Mouse (Mus musculus) forebrain, embryonic 16.5 days (tissue): ENCODE measurements around the gene Rapsn. TPM values are rescaled to one million over a fixed set of nuclear protein-coding genes. Genes with fewer than 3 reads are reported as not detected.

ENCODE experiments used
- ATAC-seq: fragments of 200-750 bp; cut with Nextera tagmentation; 2 replicates; pipeline ENCODE4 v1.8.0; 2017; ENCODE audit warnings: mild to moderate bottlenecking, moderate library complexity
- H3K27ac ChIP-seq: fragments of 300-500 bp; sonication (generic); 2 replicates; pipeline ENCODE4 v1.5.1; 2014; ENCODE audit warnings: low read length, control low read depth
- H3K27me3 ChIP-seq: fragments of 300-500 bp; sonication (generic); replicated peaks from 2 replicates; pipeline ENCODE4 v1.6.1; 2014; ENCODE audit warnings: low read length; ENCODE audit not compliant: control insufficient read depth, insufficient read depth
- H3K36me3 ChIP-seq: fragments of 300-500 bp; sonication (generic); 2 replicates; pipeline ENCODE4 v1.6.1; 2014; ENCODE audit not compliant: control insufficient read depth, insufficient read depth
- H3K4me1 ChIP-seq: fragments of 300-500 bp; sonication (generic); replicated peaks from 2 replicates; pipeline ENCODE4 v1.6.1; 2014; ENCODE audit warnings: low read length; ENCODE audit not compliant: control insufficient read depth, insufficient read depth
- H3K4me2 ChIP-seq: fragments of 300-500 bp; sonication (generic); 2 replicates; pipeline ENCODE4 v1.6.1; 2014; ENCODE audit warnings: mild to moderate bottlenecking, low read length, control low read depth
- H3K4me3 ChIP-seq: fragments of 300-500 bp; sonication (generic); replicated peaks from 2 replicates; pipeline ENCODE4 v1.5.1; 2014; ENCODE audit warnings: mild to moderate bottlenecking, low read length, control low read depth
- H3K9ac ChIP-seq: fragments of 300-500 bp; sonication (generic); replicated peaks from 2 replicates; pipeline ENCODE4 v1.6.1; 2014; ENCODE audit warnings: low read depth, low read length, control low read depth
- H3K9me3 ChIP-seq: fragments of 300-500 bp; sonication (generic); 2 replicates; pipeline ENCODE4 v1.6.1; 2016; ENCODE audit warnings: low read length; ENCODE audit not compliant: control insufficient read depth
- WGBS: fragments of 180-500 bp; shearing (Covaris S2); extraction: QIAGEN DNeasy Blood & Tissue Kit; methylation state at CpG from one replicate; pipeline ENCODE4 v1.1.7; 2014; 5-methylcytosine and 5-hydroxymethylcytosine counted together
- polyA plus RNA-seq: library from polyadenylated mRNA; unstranded; fragments of >200 nt; fragmentation: Nextera tagmentation; extraction: Ambion mirVana; gene quantifications from 2 replicates; pipeline ENCODE4 v1.2.1, GENCODE M21; 2015

Rapsn gene
- polyA plus RNA-seq, 1 experiment from 2014 or later, result 0.86 TPM

DNA sequence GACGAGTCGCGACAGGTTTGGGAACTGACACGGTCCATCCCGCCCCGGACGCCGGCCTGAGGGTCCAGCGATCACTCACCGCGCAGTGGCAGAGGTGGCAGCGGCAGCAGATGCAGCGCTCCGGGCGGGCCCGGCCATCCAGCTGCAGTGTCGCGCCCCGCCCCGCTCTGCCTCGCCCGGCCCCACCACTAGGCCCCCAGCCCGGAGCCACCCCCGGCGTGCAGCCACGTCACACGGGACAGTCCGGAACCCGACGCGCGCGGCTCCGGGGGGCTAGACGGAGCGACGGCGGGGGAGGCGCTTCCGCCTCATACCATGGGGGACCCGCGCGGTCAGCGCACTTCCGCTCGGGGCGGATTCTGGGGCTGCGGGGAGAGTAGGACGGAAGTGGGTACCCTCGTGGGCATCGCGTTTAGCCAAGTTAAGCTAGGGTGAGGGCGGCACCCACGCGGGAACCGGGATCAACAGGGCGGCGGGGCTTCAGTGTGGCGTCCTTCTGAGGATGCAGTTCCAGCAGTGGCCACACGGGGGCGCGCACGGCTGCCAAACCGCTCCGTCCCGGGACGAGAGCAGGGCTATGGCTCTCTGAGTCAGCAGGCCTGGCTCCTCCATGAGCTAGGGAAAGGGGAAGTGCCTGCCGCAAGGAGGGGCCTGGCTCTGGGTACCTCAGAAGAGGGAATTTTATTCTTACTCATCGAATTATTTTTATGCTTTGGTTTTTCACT lies 34.8 kb downstream of the Rapsn start, which contains the start of gene Slc39a13:
Gene Slc39a13 (minus strand): TSS at position 342 of the 725 bp plus-strand sequence.
- Histone ChIP-seq H3K27ac (peak within 1 kb of the TSS; percentile 69), H3K9me3 (no peaks in the 10 kb centered on the region), H3K4me3 (peak within 1 kb of the TSS; percentile 51), H3K4me1 (peaks cover 23% of the 10 kb centered on the region), H3K4me2 (peak within 1 kb of the TSS; percentile 92), H3K36me3 (no peaks in the 10 kb centered on the region), H3K27me3 (no peaks in the 10 kb centered on the region), H3K9ac (peak within 1 kb of the TSS; percentile 61)
- under 1% methylated on average over 62 of the region's 69 CpGs for WGBS
- ATAC-seq, result peak; percentile 98

DNA sequence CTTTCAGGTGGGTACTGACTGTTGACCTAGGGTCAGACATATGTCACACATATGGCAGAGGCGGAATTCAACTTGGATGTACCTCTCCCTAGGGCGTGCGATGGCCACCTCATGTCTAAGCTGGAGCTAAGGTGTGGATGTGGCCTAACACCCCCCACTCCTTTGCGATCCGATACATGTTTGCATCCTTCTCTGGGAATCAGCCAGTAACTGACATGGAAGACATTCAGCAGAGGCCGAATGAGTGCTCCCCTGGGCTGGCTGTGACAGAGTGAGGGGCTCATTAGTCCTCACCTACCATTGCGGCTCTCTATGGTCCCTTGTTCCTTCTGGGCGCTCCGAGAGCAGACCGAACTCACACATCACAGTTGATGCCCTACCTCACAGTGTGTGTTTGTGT lies 35.6 kb downstream of the Rapsn start:
- peaks cover 23% of the 10 kb centered on the region for H3K4me1 ChIP-seq
- peak overlapping the region; percentile 92 for H3K4me2 ChIP-seq
- peak overlapping the region; percentile 69 for H3K27ac ChIP-seq
- H3K9ac ChIP-seq, result peak overlapping the region; percentile 61
- WGBS, result 85% methylated on average over 10 of the region's 10 CpGs
- H3K36me3 ChIP-seq, result no peaks in the 10 kb centered on the region
- no peak for ATAC-seq
- H3K4me3 ChIP-seq, result peak overlapping the region; percentile 51
- no peaks in the 10 kb centered on the region for H3K27me3 ChIP-seq
- H3K9me3 ChIP-seq, result no peaks in the 10 kb centered on the region

DNA sequence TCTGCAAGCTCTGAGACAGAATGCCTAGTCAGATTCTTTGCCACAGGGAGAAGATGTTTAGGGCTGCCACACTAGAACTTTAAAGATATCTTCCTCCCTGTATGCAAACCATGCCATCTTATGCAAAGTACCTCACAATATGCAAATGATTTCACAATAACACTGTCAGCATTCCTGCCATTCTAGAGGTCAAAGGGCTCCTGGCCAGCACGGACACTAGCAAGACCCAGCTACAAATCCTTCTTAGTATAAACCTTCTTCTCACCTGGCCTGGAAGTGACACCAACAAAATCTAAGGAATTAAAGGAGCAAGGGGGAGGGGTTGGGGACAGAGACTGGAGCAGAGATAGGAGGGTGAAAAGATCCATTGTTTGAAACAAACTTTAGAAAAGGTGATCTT lies 36.7 kb downstream of the Rapsn start:
- no peaks in the 10 kb centered on the region for H3K36me3 ChIP-seq
- H3K4me2 ChIP-seq, result no peak overlapping the region
- H3K27me3 ChIP-seq, result no peaks in the 10 kb centered on the region
- no peaks in the 10 kb centered on the region for H3K9me3 ChIP-seq
- H3K9ac ChIP-seq, result no peak overlapping the region
- no peak for ATAC-seq
- 38% methylated on average over 1 of the region's 1 CpGs for WGBS
- no peak overlapping the region for H3K27ac ChIP-seq
- no peak overlapping the region for H3K4me3 ChIP-seq
- peaks cover 23% of the 10 kb centered on the region for H3K4me1 ChIP-seq

DNA sequence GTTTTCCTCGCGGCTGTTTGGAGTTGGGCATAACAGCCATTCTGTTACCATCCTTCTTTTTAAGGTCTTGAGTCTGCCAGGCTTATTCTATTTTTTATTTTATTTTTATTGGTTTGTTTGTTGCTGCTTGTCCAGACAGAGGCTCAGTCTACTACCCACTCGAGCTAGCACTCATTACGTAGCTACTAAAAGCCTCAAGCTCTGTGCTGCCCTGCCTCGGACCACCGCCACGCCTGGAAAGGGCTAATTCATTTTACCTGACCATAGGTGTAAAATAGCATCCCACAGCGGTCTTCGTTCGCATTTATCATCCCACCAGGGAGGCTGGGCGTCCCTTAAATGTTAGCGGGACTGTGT lies 42.5 kb downstream of the Rapsn start:
- Histone ChIP-seq H3K9me3 (no peaks in the 10 kb centered on the region), H3K27ac (no peak overlapping the region), H3K27me3 (no peaks in the 10 kb centered on the region), H3K9ac (peak overlapping the region; percentile 37), H3K4me3 (peak overlapping the region; percentile 55), H3K4me1 (peaks cover 8% of the 10 kb centered on the region), H3K4me2 (peak overlapping the region; percentile 85), H3K36me3 (no peaks in the 10 kb centered on the region)
- no peak for ATAC-seq
- WGBS, result 12% methylated on average over 12 of the region's 12 CpGs

DNA sequence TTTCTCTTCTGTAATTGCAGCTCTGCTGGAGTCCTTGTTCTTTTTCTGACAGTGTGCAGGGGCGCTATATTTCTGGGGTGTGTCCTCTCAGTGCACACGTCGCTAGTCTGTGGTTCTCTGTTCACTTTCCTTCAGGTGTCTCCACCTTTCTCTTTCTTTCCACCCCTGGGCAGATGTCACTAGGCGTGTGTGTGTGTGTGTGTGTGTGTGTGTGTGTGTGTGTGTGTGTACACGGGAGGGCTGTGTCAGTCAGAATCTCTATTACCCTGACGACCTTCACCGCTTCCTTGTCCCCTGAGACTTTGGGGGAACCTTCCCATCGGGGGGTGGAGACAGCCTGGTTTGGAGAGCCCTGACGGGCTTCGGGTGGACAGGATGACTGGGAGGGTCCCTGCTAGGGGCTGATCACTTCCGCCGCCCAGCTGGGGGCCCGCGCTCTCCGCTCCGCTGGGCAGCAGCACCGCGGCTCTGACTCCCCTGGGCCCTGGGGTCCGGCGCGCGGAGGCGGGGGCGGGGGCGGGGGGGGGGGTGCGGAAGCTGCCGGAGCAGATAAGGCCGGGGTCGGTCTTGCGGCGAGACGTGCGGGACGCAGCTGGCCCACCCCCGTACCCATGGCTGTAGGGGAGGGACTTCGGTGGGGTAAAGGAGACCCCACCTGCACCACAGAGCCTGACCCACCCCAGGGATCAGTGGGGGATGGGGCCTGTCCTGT lies 43.0 kb downstream of the Rapsn start:
- Histone ChIP-seq H3K4me1 (peaks cover 8% of the 10 kb centered on the region), H3K4me3 (peak overlapping the region; percentile 55), H3K4me2 (peak overlapping the region; percentile 85), H3K27me3 (no peaks in the 10 kb centered on the region), H3K27ac (no peak overlapping the region), H3K36me3 (no peaks in the 10 kb centered on the region), H3K9ac (peak overlapping the region; percentile 68), H3K9me3 (no peaks in the 10 kb centered on the region)
- ATAC-seq, result peak; percentile 76
- under 1% methylated on average over 27 of the region's 36 CpGs for WGBS

DNA sequence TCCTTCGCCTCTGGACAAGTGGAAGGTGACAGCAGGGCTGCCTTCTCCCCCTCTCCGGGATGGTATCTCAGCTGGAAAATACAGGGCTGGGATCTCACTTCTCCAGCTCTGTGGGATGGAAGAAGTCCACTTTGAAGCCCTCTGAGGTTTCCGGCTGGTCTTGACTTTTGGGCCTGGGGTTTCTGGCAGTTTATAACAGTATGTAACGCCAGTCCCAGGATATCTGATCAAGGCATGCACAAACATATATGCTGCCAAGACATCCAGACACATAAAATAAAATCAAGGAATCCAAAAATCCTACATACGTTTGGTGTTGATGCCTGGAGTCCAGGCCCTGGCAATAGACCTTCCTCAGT lies 43.6 kb downstream of the Rapsn start:
- Histone ChIP-seq H3K36me3 (no peaks in the 10 kb centered on the region), H3K4me2 (peak overlapping the region; percentile 85), H3K4me1 (peaks cover 8% of the 10 kb centered on the region), H3K4me3 (peak overlapping the region; percentile 55), H3K27me3 (no peaks in the 10 kb centered on the region), H3K27ac (no peak overlapping the region), H3K9ac (peak overlapping the region; percentile 68), H3K9me3 (no peaks in the 10 kb centered on the region)
- ATAC-seq, result no peak; the same call in 1 of the 2 replicates
- WGBS, result 29% methylated on average over 5 of the region's 5 CpGs

DNA sequence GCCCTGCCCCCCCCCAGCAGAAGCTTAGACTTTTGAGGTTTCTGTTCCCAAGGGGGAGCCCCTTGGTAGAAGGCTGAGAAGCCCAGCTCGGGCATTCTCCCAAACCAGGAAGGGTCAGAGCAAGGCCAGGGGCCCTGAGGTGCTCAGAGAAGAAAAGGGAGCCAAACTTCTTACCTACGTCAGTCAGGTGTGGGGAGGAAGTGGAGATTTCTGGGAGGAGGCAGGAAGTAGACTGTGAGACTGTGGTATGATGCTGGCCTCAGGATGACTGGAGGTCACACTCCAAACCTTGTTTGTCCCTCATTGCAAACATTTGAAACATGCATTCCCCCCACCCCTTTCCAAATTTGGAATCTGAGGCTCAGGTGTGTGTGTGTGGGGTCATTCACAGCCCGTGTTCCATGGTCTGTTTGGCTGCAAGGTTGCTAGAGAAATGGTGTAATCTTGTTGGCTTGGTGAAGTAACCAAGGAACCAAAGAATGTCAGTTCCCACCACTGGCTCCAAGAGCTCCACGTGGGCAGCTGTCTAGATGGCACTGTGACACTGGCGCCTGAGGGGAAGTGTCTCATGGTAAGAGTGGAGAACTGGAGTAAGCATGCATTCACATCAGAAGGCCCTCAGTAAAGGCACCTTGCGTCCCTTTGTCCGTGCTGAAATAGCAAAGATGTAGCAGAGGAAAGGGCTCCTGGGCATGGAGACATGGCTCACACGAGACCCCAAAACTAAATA lies 45.5 kb downstream of the Rapsn start:
- no peak overlapping the region for H3K27ac ChIP-seq
- no peaks in the 10 kb centered on the region for H3K36me3 ChIP-seq
- H3K9me3 ChIP-seq, result no peaks in the 10 kb centered on the region
- no peak overlapping the region for H3K4me2 ChIP-seq
- no peaks in the 10 kb centered on the region for H3K27me3 ChIP-seq
- WGBS, result 84% methylated on average over 8 of the region's 8 CpGs
- no peak overlapping the region for H3K9ac ChIP-seq
- no peak for ATAC-seq
- H3K4me1 ChIP-seq, result peaks cover 8% of the 10 kb centered on the region
- H3K4me3 ChIP-seq, result no peak overlapping the region

DNA sequence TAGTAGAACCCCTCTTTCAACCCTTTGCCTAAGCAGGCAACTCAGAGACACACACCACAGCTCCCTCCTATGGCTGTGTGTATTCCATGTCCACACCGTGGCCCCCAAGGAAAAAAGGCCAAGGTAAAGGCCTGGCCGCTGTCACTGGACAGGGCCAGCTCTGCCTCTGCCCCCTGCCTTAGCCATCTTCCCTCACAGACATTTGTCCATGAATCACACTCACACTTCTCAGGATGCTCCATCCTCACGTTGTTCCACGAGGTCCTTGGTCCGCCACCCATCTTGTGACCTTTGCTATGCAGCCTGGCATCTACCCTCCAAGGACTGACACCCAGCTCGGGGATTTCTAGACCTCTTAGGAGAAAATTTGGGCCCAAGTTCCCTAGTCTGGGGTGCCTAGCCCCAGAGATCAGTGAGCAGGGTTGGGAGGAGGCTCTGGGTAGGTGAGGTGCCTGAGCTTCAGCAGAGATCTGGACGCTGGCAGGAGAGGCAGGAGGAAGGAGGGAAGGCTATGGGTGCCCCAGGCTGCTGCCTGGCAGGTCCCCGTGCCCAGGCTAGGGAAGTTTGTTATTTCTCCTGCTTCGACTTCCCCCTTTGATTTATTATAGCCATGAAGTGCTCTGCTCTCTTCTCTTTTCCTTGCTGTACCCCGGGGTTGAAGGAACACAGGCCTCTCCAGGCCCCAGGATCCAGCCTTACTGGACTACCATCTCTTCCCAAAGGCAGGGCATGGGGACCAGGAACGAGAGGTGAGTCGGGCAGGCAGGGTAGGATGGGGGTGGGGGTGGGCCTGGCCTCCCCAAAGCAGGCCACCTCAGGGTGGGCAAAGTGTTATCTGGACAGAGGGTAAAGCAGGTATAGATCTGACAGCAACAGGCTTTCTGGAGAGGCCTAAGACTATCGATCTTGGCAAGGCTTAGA lies 46.6 kb downstream of the Rapsn start, which contains the start of gene Spi1:
Gene Spi1 (plus strand): TSS at position 616 of the 921 bp plus-strand sequence.
- Histone ChIP-seq H3K9me3 (no peaks in the 10 kb centered on the region), H3K27me3 (no peaks in the 10 kb centered on the region), H3K4me1 (peaks cover 8% of the 10 kb centered on the region), H3K4me2 (no peak within 1 kb of the TSS), H3K9ac (no peak within 1 kb of the TSS), H3K36me3 (no peaks in the 10 kb centered on the region), H3K4me3 (no peak within 1 kb of the TSS), H3K27ac (no peak within 1 kb of the TSS)
- WGBS, result 86% methylated on average over 13 of the region's 13 CpGs
- ATAC-seq, result no peak
